Mouse (Mus musculus) limb, embryonic 10.5 days (tissue): ENCODE measurements around the gene Klhl9. TPM values are rescaled to one million over a fixed set of nuclear protein-coding genes. Genes with fewer than 3 reads are reported as not detected.
A peak's percentile ranks its signal among the peaks of the same experiment; 100 is the strongest.
"Not testable (repeated sequence)": the region's sequence is repeated elsewhere in the genome, so short reads cannot be mapped to it uniquely, and the experiment has no call there.

Experiments
- DNase-seq: peaks from one replicate; pipeline ENCODE4 v3.0.0-alpha.2; 2017; ENCODE audit warnings: low spot score
- H3K27ac ChIP-seq: fragments of 300-500 bp; sonication (generic); 2 replicates; pipeline ENCODE4 v1.5.1; 2016; ENCODE audit warnings: mild to moderate bottlenecking
- H3K27me3 ChIP-seq: fragments of 300-500 bp; sonication (generic); 2 replicates; pipeline ENCODE4 v1.6.1; 2016; ENCODE audit warnings: low read depth, mild to moderate bottlenecking; ENCODE audit not compliant: poor library complexity, severe bottlenecking
- H3K36me3 ChIP-seq: fragments of 300-500 bp; sonication (generic); 2 replicates; pipeline ENCODE4 v1.6.1; 2016; ENCODE audit warnings: mild to moderate bottlenecking, moderate library complexity
- H3K4me1 ChIP-seq: fragments of 300-500 bp; sonication (generic); 2 replicates; pipeline ENCODE4 v1.6.1; 2016
- H3K4me3 ChIP-seq: fragments of 300-500 bp; sonication (generic); 2 replicates; pipeline ENCODE4 v1.5.1; 2016; ENCODE audit warnings: mild to moderate bottlenecking, moderate library complexity
- H3K9me3 ChIP-seq: fragments of 300-500 bp; sonication (generic); replicated peaks from 2 replicates; pipeline ENCODE4 v1.6.1; 2016; ENCODE audit warnings: mild to moderate bottlenecking
- WGBS: fragments of 180-500 bp; shearing (Covaris S2); methylation state at CpG from one replicate; pipeline ENCODE4 v1.1.7; 2016; 5-methylcytosine and 5-hydroxymethylcytosine counted together
- polyA plus RNA-seq: library from polyadenylated mRNA; unstranded; fragments of >200 nt; fragmentation: Nextera tagmentation; extraction: Ambion mirVana; gene quantifications from 2 replicates; pipeline ENCODE4 v1.2.1, GENCODE M21; 2016

The Klhl9 gene
- polyA plus RNA-seq, result 82.7 and 106 TPM in 2 replicates

GRCm38 (mm10) chr4:88721791-88722721, at the start of gene Klhl9, which contains the start of gene Gm26566:
TSS of gene Klhl9 (minus strand) at chr4:88722465.
TSS of gene Gm26566 (plus strand) at chr4:88721805.
- Histone ChIP-seq H3K9me3 (no peaks in the 10 kb centered on the region), H3K27ac (peak within 1 kb of the TSS; percentile 98), H3K27me3 (no peaks in the 10 kb centered on the region), H3K4me3 (peak within 1 kb of the TSS; percentile 75), H3K4me1 (peaks cover 33% of the 10 kb centered on the region), H3K36me3 (peaks cover 38% of the 10 kb centered on the region)
- peak; percentile 98 for DNase-seq
- WGBS, result under 1% methylated on average over 82 of the region's 82 CpGs

- not testable (repeated sequence) for H3K36me3 ChIP-seq, H3K9me3 ChIP-seq, H3K27me3 ChIP-seq, H3K4me1 ChIP-seq
- DNase-seq, result peak; percentile 62
- Histone ChIP-seq H3K4me3 (peak overlapping the region; percentile 37), H3K27ac (peak overlapping the region; percentile 42; the same call in 1 of the 2 replicates)
- WGBS, result 2% methylated on average over 35 of the region's 42 CpGs
These were observed 41.2 kb upstream of the Klhl9 start for GRCm38 (mm10) chr4:88763384-88764018.

- not testable (repeated sequence) for H3K36me3 ChIP-seq, H3K4me1 ChIP-seq, DNase-seq, H3K27me3 ChIP-seq, H3K9me3 ChIP-seq, H3K4me3 ChIP-seq, H3K27ac ChIP-seq
- WGBS, result 51% methylated on average over 9 of the region's 9 CpGs
These were observed 40.1 kb upstream of the Klhl9 start for GRCm38 (mm10) chr4:88762341-88762740.

GRCm38 (mm10) chr4:88761776-88762175, 39.5 kb upstream of the Klhl9 start:
- H3K9me3 ChIP-seq, H3K4me1 ChIP-seq, H3K27me3 ChIP-seq, DNase-seq, H3K36me3 ChIP-seq, H3K4me3 ChIP-seq, H3K27ac ChIP-seq: not testable (repeated sequence)
- WGBS, result 67% methylated on average over 6 of the region's 8 CpGs

- Histone ChIP-seq H3K27ac (peak overlapping the region; percentile 62; the same call in 1 of the 2 replicates), H3K4me3 (peak overlapping the region; percentile 40)
- DNase-seq, result peak; percentile 66
- not testable (repeated sequence) for H3K9me3 ChIP-seq, H3K27me3 ChIP-seq, H3K4me1 ChIP-seq, H3K36me3 ChIP-seq
- 1% methylated on average over 28 of the region's 28 CpGs for WGBS
These were observed 38.2 kb upstream of the Klhl9 start for GRCm38 (mm10) chr4:88760431-88760830.

GRCm38 (mm10) chr4:88759610-88760268, 37.5 kb upstream of the Klhl9 start, which contains the start of gene Gm13283:
TSS of gene Gm13283 (plus strand) at chr4:88760119.
- Histone ChIP-seq H3K4me3 (peak within 1 kb of the TSS; percentile 40), H3K27ac (peak within 1 kb of the TSS; percentile 62; the same call in 1 of the 2 replicates)
- H3K27me3 ChIP-seq, DNase-seq, H3K36me3 ChIP-seq, H3K4me1 ChIP-seq, H3K9me3 ChIP-seq: not testable (repeated sequence)
- WGBS, result 23% methylated on average over 10 of the region's 14 CpGs

- not testable (repeated sequence) for H3K4me3 ChIP-seq, H3K4me1 ChIP-seq, DNase-seq, H3K27ac ChIP-seq, H3K36me3 ChIP-seq, H3K27me3 ChIP-seq, H3K9me3 ChIP-seq
- WGBS, result 88% methylated on average over 9 of the region's 9 CpGs
These were observed 36.5 kb upstream of the Klhl9 start for GRCm38 (mm10) chr4:88758751-88759150.

- not testable (repeated sequence) for H3K36me3 ChIP-seq, H3K27me3 ChIP-seq, H3K4me1 ChIP-seq, H3K9me3 ChIP-seq
- WGBS, result under 1% methylated on average over 21 of the region's 21 CpGs
- peak; percentile 80 for DNase-seq
- Histone ChIP-seq H3K4me3 (peak overlapping the region; percentile 56), H3K27ac (peak overlapping the region; percentile 81)
These were observed 35.4 kb upstream of the Klhl9 start for GRCm38 (mm10) chr4:88757628-88758031.

GRCm38 (mm10) chr4:88756581-88757513, 34.6 kb upstream of the Klhl9 start:
- not testable (repeated sequence) for H3K36me3 ChIP-seq, H3K27me3 ChIP-seq, H3K9me3 ChIP-seq, H3K4me1 ChIP-seq
- WGBS, result 14% methylated on average over 29 of the region's 31 CpGs
- Histone ChIP-seq H3K4me3 (peak overlapping the region; percentile 56), H3K27ac (peak overlapping the region; percentile 81)
- peak; percentile 61 for DNase-seq

- not testable (repeated sequence) for H3K36me3 ChIP-seq, H3K4me3 ChIP-seq, H3K27ac ChIP-seq, H3K27me3 ChIP-seq, H3K9me3 ChIP-seq, DNase-seq, H3K4me1 ChIP-seq
- 72% methylated on average over 15 of the region's 15 CpGs for WGBS
These were observed 32.6 kb upstream of the Klhl9 start, which contains the start of gene Gm13271 for GRCm38 (mm10) chr4:88754818-88755340. TSS of gene Gm13271 (plus strand) at chr4:88754868.

GRCm38 (mm10) chr4:88749926-88750325, 27.7 kb upstream of the Klhl9 start:
- no peaks in the 10 kb centered on the region for H3K36me3 ChIP-seq
- H3K4me1 ChIP-seq, result peaks cover 27% of the 10 kb centered on the region
- H3K9me3 ChIP-seq, result no peaks in the 10 kb centered on the region
- H3K27me3 ChIP-seq, result no peaks in the 10 kb centered on the region
- no peak overlapping the region for H3K27ac ChIP-seq
- DNase-seq, result no peak
- H3K4me3 ChIP-seq, result no peak overlapping the region
- WGBS, result 43% methylated on average over 6 of the region's 6 CpGs

GRCm38 (mm10) chr4:88744207-88744606, 21.9 kb upstream of the Klhl9 start:
- no peaks in the 10 kb centered on the region for H3K27me3 ChIP-seq
- H3K4me3 ChIP-seq, result no peak overlapping the region
- H3K4me1 ChIP-seq, result peaks cover 24% of the 10 kb centered on the region
- H3K27ac ChIP-seq, result no peak overlapping the region
- H3K9me3 ChIP-seq, result no peaks in the 10 kb centered on the region
- DNase-seq, result no peak
- 85% methylated on average over 3 of the region's 3 CpGs for WGBS
- no peaks in the 10 kb centered on the region for H3K36me3 ChIP-seq
